Mouse (Mus musculus) stomach, embryonic 15.5 days (tissue): ENCODE results near the gene Il20rb. TPM values are rescaled to one million over a fixed set of nuclear protein-coding genes. Genes with fewer than 3 reads are reported as not detected.

Source experiments
- ATAC-seq: fragments of 200-750 bp; cut with Nextera tagmentation; 2 replicates; pipeline ENCODE4 v1.8.0; 2017; ENCODE audit warnings: low read depth, moderate number of reproducible peaks, moderate TSS enrichment; ENCODE audit not compliant: insufficient read depth, low FRiP score
- H3K27ac ChIP-seq: fragments of 300-500 bp; sonication (generic); 2 replicates; pipeline ENCODE4 v1.5.1; 2015; ENCODE audit warnings: mild to moderate bottlenecking, inconsistent platforms
- H3K27me3 ChIP-seq: fragments of 300-500 bp; sonication (generic); replicated peaks from 2 replicates; pipeline ENCODE4 v1.6.1; 2015; ENCODE audit warnings: inconsistent platforms
- H3K36me3 ChIP-seq: fragments of 300-500 bp; sonication (generic); 2 replicates; pipeline ENCODE4 v1.6.1; 2015; ENCODE audit warnings: inconsistent platforms
- H3K4me1 ChIP-seq: fragments of 300-500 bp; sonication (generic); 2 replicates; pipeline ENCODE4 v1.6.1; 2015; ENCODE audit warnings: inconsistent platforms
- H3K4me2 ChIP-seq: fragments of 300-500 bp; sonication (generic); 2 replicates; pipeline ENCODE4 v1.6.1; 2015; ENCODE audit warnings: mild to moderate bottlenecking, inconsistent platforms
- H3K4me3 ChIP-seq: fragments of 300-500 bp; sonication (generic); replicated peaks from 2 replicates; pipeline ENCODE4 v1.5.1; 2015; ENCODE audit warnings: inconsistent platforms
- H3K9ac ChIP-seq: fragments of 300-500 bp; sonication (generic); 2 replicates; pipeline ENCODE4 v1.6.1; 2015; ENCODE audit warnings: inconsistent platforms
- H3K9me3 ChIP-seq: fragments of 300-500 bp; sonication (generic); 2 replicates; pipeline ENCODE4 v1.6.1; 2016; ENCODE audit warnings: inconsistent platforms
- WGBS: fragments of 180-500 bp; shearing (Covaris S2); methylation state at CpG from one replicate; pipeline ENCODE4 v1.1.7; 2015; 5-methylcytosine and 5-hydroxymethylcytosine counted together
- polyA plus RNA-seq: library from polyadenylated mRNA; unstranded; fragments of >200 nt; fragmentation: Nextera tagmentation; extraction: Ambion mirVana; gene quantifications from 2 replicates; pipeline ENCODE4 v1.2.1, GENCODE M21; 2015

Gene Il20rb
- polyA plus RNA-seq, 1 experiment from 2014 or later = 1.4 TPM

DNA sequence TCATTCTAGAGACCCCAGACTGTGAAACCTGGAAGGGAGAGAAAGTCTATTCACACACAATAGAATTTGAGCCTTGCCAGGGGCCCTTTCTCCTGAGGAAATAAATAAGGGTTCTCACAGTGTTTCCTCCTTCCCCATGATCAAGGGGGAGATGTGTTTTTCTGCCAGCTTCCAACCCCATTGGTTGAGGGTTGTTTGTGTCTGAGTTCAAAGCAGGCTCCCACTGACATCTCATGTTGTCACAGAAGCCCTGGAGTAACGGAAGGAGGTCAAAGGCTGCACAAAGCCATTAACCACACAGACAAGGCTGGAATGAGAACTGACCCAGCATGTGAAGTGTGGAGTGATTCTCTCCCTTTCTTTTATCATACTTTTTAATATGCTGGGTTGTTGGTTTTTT is 69.8 kb downstream of the Il20rb start:
- 36% methylated on average over 1 of the region's 1 CpGs for WGBS
- Histone ChIP-seq H3K9ac (no peak overlapping the region), H3K36me3 (no peaks in the 10 kb centered on the region), H3K4me1 (no peaks in the 10 kb centered on the region), H3K27ac (no peak overlapping the region), H3K9me3 (no peaks in the 10 kb centered on the region), H3K27me3 (no peaks in the 10 kb centered on the region), H3K4me2 (no peak overlapping the region), H3K4me3 (no peak overlapping the region)
- ATAC-seq = no peak

DNA sequence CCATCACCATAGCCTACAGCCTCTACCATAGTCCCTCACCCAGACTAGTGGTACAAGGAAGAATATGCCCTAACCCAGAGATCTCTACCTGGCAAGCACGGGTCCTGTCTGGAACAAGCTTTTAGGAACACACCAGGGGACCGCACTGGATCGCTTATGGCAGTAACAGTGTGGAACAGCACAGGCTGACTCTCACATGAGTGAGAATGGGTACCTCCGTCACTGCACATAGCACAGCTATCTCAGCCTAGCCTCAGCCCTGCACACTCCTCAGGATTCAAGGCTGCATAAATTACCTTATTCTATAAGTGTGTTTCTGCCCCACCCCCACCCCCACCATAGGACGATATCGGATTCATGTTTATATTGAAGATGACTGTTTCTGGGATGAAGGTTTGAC is 70.3 kb downstream of the Il20rb start:
- Histone ChIP-seq H3K4me2 (no peak overlapping the region), H3K9ac (no peak overlapping the region), H3K36me3 (no peaks in the 10 kb centered on the region), H3K4me1 (no peaks in the 10 kb centered on the region), H3K4me3 (no peak overlapping the region), H3K27ac (no peak overlapping the region), H3K9me3 (no peaks in the 10 kb centered on the region), H3K27me3 (no peaks in the 10 kb centered on the region)
- WGBS = 74% methylated on average over 6 of the region's 6 CpGs
- no peak for ATAC-seq

DNA sequence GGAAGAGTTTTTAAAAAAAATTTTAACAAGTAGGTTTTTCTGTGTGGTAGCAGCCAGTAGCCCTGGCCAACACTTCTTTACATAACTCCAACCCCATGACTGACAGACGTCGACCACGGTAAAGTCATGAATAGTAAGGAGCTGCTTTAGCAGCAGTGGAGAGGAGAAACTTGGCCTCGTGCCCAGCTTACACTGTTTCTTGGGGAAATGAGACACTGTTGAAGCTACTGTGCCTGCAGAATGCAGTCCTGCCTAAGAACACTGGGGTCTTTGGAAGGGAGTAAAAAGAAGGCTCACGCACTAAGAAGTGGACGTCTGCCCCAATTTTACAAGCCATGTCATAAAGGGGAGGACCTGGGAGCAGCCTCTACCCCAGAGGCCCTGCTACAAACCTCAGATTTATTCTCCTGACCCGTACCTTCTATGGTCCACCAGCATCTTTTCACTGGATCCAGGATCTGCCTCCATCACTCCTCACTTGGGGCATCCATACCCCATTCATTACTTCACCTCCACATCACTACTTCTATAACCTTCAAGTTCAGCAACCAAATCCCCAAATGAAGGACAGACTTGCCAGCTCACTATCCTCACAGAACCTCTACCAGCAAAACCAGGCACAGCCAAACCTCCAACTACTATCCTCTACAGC is 71.1 kb downstream of the Il20rb start:
- no peak overlapping the region for H3K4me3 ChIP-seq
- H3K9ac ChIP-seq = no peak overlapping the region
- H3K36me3 ChIP-seq = no peaks in the 10 kb centered on the region
- no peaks in the 10 kb centered on the region for H3K4me1 ChIP-seq
- no peak for ATAC-seq
- no peaks in the 10 kb centered on the region for H3K9me3 ChIP-seq
- H3K27ac ChIP-seq = no peak overlapping the region
- no peaks in the 10 kb centered on the region for H3K27me3 ChIP-seq
- 51% methylated on average over 7 of the region's 7 CpGs for WGBS
- H3K4me2 ChIP-seq = no peak overlapping the region

Other genes starting within 250 kb of the Il20rb start
- 62.2 and 63.7 TPM in 2 replicates for gene Nck1, start 59.3 kb upstream of the Il20rb start, polyA plus RNA-seq
- gene Slc35g2, start 84.3 kb upstream of the Il20rb start, polyA plus RNA-seq = 6.2 and 7.5 TPM in 2 replicates
- 40.9 and 42.6 TPM in 2 replicates for gene Stag1, start 111.0 kb upstream of the Il20rb start, polyA plus RNA-seq